Mouse (Mus musculus) hindbrain, embryonic 11.5 days (tissue): ENCODE measurements around the gene Syt12. TPM values are rescaled to one million over a fixed set of nuclear protein-coding genes. Genes with fewer than 3 reads are reported as not detected.
A peak's percentile ranks its signal among the peaks of the same experiment; 100 is the strongest.

ENCODE experiments used
- ATAC-seq: fragments of 200-750 bp; cut with Nextera tagmentation; 2 replicates; pipeline ENCODE4 v1.8.0; 2017; ENCODE audit warnings: mild to moderate bottlenecking, moderate TSS enrichment, moderate library complexity; ENCODE audit not compliant: low FRiP score
- DNase-seq: peaks from one replicate; pipeline ENCODE4 v3.0.0-alpha.2; 2015; ENCODE audit warnings: low spot score
- H3K27ac ChIP-seq: fragments of 300-500 bp; sonication (generic); 2 replicates; pipeline ENCODE4 v1.5.1; 2014; ENCODE audit warnings: mild to moderate bottlenecking, low read depth, low read length
- H3K27me3 ChIP-seq: fragments of 300-500 bp; sonication (generic); 2 replicates; pipeline ENCODE4 v1.6.1; 2014; ENCODE audit warnings: mild to moderate bottlenecking, low read length, moderate library complexity, mixed read lengths; ENCODE audit not compliant: control insufficient read depth, insufficient read depth
- H3K36me3 ChIP-seq: fragments of 300-500 bp; sonication (generic); 2 replicates; pipeline ENCODE4 v1.6.1; 2014; ENCODE audit warnings: mild to moderate bottlenecking, low read length, moderate library complexity, mixed read lengths; ENCODE audit not compliant: control insufficient read depth, insufficient read depth
- H3K4me1 ChIP-seq: fragments of 300-500 bp; sonication (generic); replicated peaks from 2 replicates; pipeline ENCODE4 v1.6.1; 2014; ENCODE audit warnings: low read length, mixed read lengths; ENCODE audit not compliant: control insufficient read depth, insufficient read depth
- H3K4me2 ChIP-seq: fragments of 300-500 bp; sonication (generic); replicated peaks from 2 replicates; pipeline ENCODE4 v1.6.1; 2014; ENCODE audit warnings: mild to moderate bottlenecking, low read depth, low read length
- H3K4me3 ChIP-seq: fragments of 300-500 bp; sonication (generic); 2 replicates; pipeline ENCODE4 v1.5.1; 2014; ENCODE audit warnings: low read depth, low read length
- H3K9ac ChIP-seq: fragments of 300-500 bp; sonication (generic); 2 replicates; pipeline ENCODE4 v1.6.1; 2014; ENCODE audit warnings: low read depth, low read length
- H3K9me3 ChIP-seq: fragments of 300-500 bp; sonication (generic); 2 replicates; pipeline ENCODE4 v1.6.1; 2016; ENCODE audit warnings: low read length; ENCODE audit not compliant: control insufficient read depth
- WGBS: fragments of 180-500 bp; shearing (Covaris S2); extraction: QIAGEN DNeasy Blood & Tissue Kit; methylation state at CpG from one replicate; pipeline ENCODE4 v1.1.7; 2014; 5-methylcytosine and 5-hydroxymethylcytosine counted together
- polyA plus RNA-seq: library from polyadenylated mRNA; unstranded; fragments of >200 nt; fragmentation: Nextera tagmentation; extraction: Ambion mirVana; gene quantifications from 2 replicates; pipeline ENCODE4 v1.2.1, GENCODE M21; 2014

Syt12 gene
- polyA plus RNA-seq, 1 experiment from 2014 or later: 0.99 TPM

- ATAC-seq (no peak), DNase-seq (no peak)
- Histone ChIP-seq H3K9ac (no peak overlapping the region), H3K4me3 (no peak overlapping the region), H3K36me3 (no peaks in the 10 kb centered on the region), H3K9me3 (no peaks in the 10 kb centered on the region), H3K4me2 (no peak overlapping the region), H3K27ac (no peak overlapping the region), H3K4me1 (no peaks in the 10 kb centered on the region), H3K27me3 (no peaks in the 10 kb centered on the region)
- 95% methylated on average over 5 of the region's 5 CpGs for WGBS
Measured at GRCm38 (mm10) chr19:4419711-4420110, 57.5 kb downstream of the Syt12 start.

DNA sequence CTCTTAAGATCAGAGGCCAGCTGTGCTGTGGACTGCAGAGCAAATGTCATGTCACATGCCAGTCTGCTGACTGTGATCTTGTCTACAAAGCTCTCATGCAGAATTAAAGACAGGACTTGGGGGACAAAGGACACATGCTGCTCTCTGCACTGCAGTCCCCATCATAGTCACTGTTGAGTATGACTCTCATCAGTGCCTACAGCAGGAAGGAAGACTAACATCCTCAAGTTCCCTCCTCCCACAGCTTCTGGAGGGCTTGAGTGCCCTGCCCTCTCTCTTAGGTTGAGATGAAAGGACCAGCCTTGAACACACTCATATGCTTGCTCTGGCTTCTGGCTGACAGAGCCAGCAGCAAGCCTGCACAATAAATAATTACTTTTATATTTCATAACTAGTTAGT, 59.5 kb downstream of the Syt12 start:
- Histone ChIP-seq H3K9me3 (no peaks in the 10 kb centered on the region), H3K36me3 (no peaks in the 10 kb centered on the region), H3K4me2 (no peak overlapping the region), H3K9ac (no peak overlapping the region), H3K4me1 (no peaks in the 10 kb centered on the region), H3K27me3 (no peaks in the 10 kb centered on the region), H3K27ac (no peak overlapping the region), H3K4me3 (no peak overlapping the region)
- ATAC-seq (no peak), DNase-seq (no peak)

GRCm38 (mm10) chr19:4417183-4417582, 60.1 kb downstream of the Syt12 start:
- DNase-seq: peak; percentile 75
- ATAC-seq: no peak
- H3K4me1 ChIP-seq: no peaks in the 10 kb centered on the region

DNA sequence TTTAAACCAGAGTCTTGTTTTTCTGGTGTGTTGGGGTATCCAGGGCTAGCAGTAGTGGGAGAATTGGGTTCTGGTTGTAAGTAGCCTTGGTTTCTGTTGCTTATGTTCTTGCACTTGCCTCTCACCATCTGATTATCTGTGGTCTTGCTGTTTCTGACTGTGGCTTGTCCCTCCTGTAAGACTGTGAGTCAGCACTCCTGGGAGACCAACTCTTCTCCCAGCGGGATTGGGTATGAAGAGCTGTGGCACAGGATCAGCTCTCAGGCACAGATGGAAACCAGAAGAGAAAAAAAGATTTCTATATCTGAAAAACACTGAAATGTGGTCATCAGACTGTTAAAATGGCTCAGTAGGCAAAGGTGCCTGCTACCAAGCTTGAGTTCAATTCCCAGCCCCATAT, 62.6 kb downstream of the Syt12 start:
- ATAC-seq (no peak), DNase-seq (no peak)
- H3K36me3 ChIP-seq: no peaks in the 10 kb centered on the region
- no peak overlapping the region for H3K4me3 ChIP-seq
- H3K9ac ChIP-seq: no peak overlapping the region
- 77% methylated on average over 1 of the region's 1 CpGs for WGBS
- H3K9me3 ChIP-seq: no peaks in the 10 kb centered on the region
- H3K4me1 ChIP-seq: no peaks in the 10 kb centered on the region
- H3K4me2 ChIP-seq: no peak overlapping the region
- H3K27ac ChIP-seq: no peak overlapping the region
- H3K27me3 ChIP-seq: no peaks in the 10 kb centered on the region

More at GRCm38 (mm10) chr19:4417183-4417582, 60.1 kb downstream of the Syt12 start:
- Histone ChIP-seq H3K36me3 (no peaks in the 10 kb centered on the region), H3K4me3 (no peak overlapping the region), H3K27me3 (no peaks in the 10 kb centered on the region), H3K27ac (no peak overlapping the region), H3K4me2 (no peak overlapping the region), H3K9me3 (no peaks in the 10 kb centered on the region), H3K9ac (no peak overlapping the region)
- 0% methylated on average over 1 of the region's 1 CpGs for WGBS

DNA sequence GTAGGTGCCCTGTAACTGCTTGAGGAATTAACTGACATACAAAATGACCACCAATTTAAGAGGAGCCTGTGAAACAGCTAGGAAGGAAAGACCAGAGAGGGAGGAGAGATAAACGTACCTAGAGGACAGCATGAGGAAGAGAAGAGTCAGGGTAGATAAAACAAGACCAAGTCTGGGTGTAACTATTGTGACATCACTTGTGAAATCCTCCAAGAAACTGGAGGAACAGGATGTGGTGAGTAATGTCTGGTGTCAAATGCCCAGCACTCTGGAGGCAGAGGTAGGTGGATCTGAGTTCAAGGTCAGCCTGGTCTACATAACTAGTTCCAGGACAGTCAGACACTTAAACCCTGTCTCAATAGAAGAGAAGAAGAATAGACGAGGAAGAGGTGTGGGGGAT, 68.2 kb downstream of the Syt12 start:
- H3K27ac ChIP-seq: no peak overlapping the region
- H3K36me3 ChIP-seq: no peaks in the 10 kb centered on the region
- H3K4me2 ChIP-seq: no peak overlapping the region
- H3K27me3 ChIP-seq: no peaks in the 10 kb centered on the region
- H3K9me3 ChIP-seq: no peaks in the 10 kb centered on the region
- H3K4me1 ChIP-seq: no peaks in the 10 kb centered on the region
- 76% methylated on average over 2 of the region's 2 CpGs for WGBS
- no peak for DNase-seq
- H3K4me3 ChIP-seq: no peak overlapping the region
- no peak overlapping the region for H3K9ac ChIP-seq
- no peak for ATAC-seq

GRCm38 (mm10) chr19:4404840-4405239, 72.4 kb downstream of the Syt12 start:
- H3K36me3 ChIP-seq: no peaks in the 10 kb centered on the region
- H3K9ac ChIP-seq: no peak overlapping the region
- no peaks in the 10 kb centered on the region for H3K4me1 ChIP-seq
- H3K27ac ChIP-seq: no peak overlapping the region
- no peak overlapping the region for H3K4me3 ChIP-seq
- 94% methylated on average over 2 of the region's 2 CpGs for WGBS
- no peak overlapping the region for H3K4me2 ChIP-seq
- no peak for DNase-seq
- no peaks in the 10 kb centered on the region for H3K27me3 ChIP-seq
- H3K9me3 ChIP-seq: no peaks in the 10 kb centered on the region
- no peak for ATAC-seq

GRCm38 (mm10) chr19:4398959-4399358, 78.3 kb downstream of the Syt12 start:
- DNase-seq (no peak), ATAC-seq (no peak)
- Histone ChIP-seq H3K27me3 (no peaks in the 10 kb centered on the region), H3K4me2 (no peak overlapping the region), H3K4me3 (no peak overlapping the region), H3K27ac (no peak overlapping the region), H3K4me1 (no peaks in the 10 kb centered on the region), H3K9me3 (no peaks in the 10 kb centered on the region), H3K9ac (no peak overlapping the region), H3K36me3 (no peaks in the 10 kb centered on the region)
- 75% methylated on average over 4 of the region's 4 CpGs for WGBS

- 26% methylated on average over 8 of the region's 8 CpGs for WGBS
Measured at GRCm38 (mm10) chr19:4398630-4398948, 78.7 kb downstream of the Syt12 start.

DNA sequence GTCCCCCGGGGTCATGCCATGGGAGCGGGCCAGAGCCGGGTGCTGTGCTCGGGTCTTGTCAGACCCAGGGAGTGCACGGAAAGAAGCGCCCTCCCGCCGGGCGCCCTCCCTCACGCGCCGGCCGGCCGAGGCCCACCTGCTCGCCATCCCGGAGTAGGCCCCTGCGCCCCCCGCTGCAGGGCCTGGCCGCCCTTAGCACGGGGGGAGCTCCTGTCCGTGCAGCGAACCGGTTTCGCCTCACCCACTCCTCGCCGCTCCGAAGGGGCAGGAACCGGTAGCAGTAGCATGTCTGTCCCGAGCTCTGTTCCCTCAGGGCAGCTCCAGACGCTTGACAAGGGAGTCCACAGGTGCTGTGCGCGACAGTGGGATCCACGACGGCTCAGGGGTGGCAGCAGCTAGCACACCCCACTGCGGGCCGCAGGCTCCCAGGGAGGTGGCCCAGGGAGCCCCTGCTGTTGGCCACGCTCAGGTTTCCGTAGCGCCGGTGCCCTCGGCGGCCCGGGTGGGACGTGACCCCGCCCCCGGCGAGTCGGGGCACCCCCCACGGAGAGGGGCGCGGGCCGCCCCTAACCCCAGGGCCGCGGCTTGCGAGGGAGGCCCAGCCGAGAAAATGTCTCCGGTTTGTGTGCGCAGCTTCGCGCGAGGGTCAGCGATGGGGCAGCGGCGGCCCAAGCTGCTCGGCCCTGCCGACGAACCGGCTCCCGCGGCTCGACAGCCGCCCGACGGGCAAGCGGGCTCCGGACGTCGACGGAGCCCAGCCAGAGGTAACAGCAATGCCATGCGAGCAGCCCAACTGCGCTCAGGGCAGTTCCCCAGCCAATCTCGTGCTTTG, 79.2 kb downstream of the Syt12 start, which contains the start of gene Kdm2a:
TSS of gene Kdm2a (minus strand) at position 488 of the 832 bp plus-strand sequence.
- peak within 1 kb of the TSS; percentile 62 for H3K9ac ChIP-seq
- H3K4me3 ChIP-seq: peak within 1 kb of the TSS; percentile 100
- no peaks in the 10 kb centered on the region for H3K4me1 ChIP-seq
- peak within 1 kb of the TSS; percentile 89 for H3K4me2 ChIP-seq
- no peaks in the 10 kb centered on the region for H3K9me3 ChIP-seq
- under 1% methylated on average over 68 of the region's 82 CpGs for WGBS
- peak within 1 kb of the TSS; percentile 77 for H3K27ac ChIP-seq
- DNase-seq (no peak), ATAC-seq (peak; percentile 58)
- no peaks in the 10 kb centered on the region for H3K36me3 ChIP-seq
- no peaks in the 10 kb centered on the region for H3K27me3 ChIP-seq

More at GRCm38 (mm10) chr19:4398630-4398948, 78.7 kb downstream of the Syt12 start:
- no peaks in the 10 kb centered on the region for H3K4me1 ChIP-seq
- ATAC-seq (no peak), DNase-seq (no peak)
- peak overlapping the region; percentile 100 for H3K4me3 ChIP-seq
- H3K9ac ChIP-seq: peak overlapping the region; percentile 62; the same call in 1 of the 2 replicates
- H3K4me2 ChIP-seq: peak overlapping the region; percentile 89
- H3K36me3 ChIP-seq: no peaks in the 10 kb centered on the region
- H3K27me3 ChIP-seq: no peaks in the 10 kb centered on the region
- H3K27ac ChIP-seq: 0 out of 2 replicates have a peak overlapping the region, but pooled peaks have one; percentile 77
- H3K9me3 ChIP-seq: no peaks in the 10 kb centered on the region
